Mouse (Mus musculus) thymus, postnatal 14 days (tissue): ENCODE results near the gene Ncmap.

Experiments
- DNase-seq: peaks from one replicate; pipeline ENCODE4 v3.0.0; 2021

Ncmap gene

DNA sequence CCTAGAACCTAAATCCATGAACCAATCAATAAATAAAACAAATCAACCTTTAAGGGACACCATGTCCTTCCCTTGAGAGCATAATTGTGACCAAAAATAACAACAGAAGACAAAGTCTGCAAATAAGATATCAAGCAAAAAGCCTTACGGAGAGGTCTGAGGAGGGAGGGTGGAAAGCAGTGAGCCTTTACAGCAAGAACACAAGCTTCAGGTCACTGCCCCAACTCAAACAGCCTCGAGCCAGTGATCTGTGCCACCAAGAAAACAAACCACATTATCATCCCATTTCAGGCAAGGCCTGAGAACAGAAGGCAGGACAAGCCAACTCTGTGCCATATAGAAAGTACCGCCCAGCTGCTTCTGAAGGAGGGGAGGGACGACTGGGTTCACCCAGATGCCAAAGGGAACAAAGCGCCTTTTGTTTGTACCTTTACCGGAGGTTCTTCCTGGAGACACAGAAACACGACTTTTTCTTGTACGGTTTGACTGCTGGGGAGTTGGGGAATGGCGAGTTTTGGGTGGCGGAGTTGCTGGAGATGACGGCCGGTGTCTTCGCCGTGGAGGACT, 60.6 kb downstream of the Ncmap start:
- DNase-seq: no peak

DNA sequence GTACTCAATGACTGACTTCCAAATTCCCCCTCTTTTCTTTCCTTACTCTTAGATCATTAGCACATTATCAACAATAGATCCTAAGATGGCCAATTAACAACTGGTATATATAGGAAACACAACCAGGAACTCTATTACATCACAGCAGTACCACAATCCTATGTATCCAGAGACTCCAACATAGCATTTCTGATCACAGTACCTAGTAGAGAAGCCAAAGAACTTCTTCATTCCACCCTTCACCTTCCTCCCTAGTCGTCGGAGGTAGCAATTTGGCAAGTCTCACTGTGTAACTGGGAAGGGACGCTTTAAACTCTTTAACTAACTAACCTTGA, 62.0 kb downstream of the Ncmap start:
- DNase-seq: no peak

DNA sequence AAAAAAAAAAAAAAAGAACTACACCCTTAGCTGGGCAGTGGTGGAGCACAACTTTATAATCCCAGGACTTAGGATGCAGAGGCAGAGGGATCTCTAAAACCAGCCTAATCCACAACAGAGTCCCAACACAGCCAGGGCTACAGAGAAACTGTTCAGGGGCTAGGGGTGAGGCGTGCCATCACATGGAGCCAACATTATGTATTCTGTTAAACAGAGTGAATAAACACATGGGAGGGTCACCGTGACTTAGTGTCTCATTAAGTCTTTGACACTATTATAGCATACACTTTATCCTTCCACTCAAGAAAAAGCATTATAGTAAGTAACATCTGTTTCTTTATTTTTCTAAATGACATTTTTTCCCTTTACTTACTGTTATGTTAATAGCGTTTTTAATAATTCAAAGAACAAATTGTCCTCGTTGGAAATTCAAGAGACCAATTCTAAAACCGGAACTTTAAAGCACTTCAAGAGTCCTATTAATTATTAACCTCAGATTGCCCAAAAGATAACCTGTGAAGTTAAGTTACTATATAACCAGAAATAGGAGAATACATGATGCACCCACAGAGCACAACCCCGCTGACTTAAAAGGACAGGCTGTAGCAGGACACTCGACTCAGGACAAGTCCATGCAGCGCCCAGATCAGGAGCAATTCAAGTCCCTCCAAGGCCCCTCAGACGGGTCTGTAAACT, 62.6 kb downstream of the Ncmap start:
- DNase-seq: no peak

DNA sequence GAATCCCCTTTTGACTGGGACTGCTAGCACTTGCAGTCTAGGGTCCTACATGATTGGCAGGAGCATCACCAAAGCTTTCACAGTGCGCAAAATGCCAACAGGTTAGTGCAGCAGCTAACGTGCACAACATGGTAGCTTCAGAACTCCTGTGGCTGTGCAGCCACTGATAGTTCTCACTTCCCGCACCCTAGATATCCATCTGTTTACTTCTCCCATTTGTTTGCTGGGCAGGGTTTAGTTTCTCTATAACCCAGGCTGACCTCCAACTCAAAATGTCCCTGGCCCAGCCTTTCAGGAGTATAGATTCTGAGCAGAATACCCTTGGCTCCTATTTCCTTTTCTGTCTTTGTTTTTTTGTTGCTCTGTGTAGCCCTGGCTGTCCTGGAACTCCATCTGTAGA, 71.6 kb downstream of the Ncmap start:
- no peak for DNase-seq

DNA sequence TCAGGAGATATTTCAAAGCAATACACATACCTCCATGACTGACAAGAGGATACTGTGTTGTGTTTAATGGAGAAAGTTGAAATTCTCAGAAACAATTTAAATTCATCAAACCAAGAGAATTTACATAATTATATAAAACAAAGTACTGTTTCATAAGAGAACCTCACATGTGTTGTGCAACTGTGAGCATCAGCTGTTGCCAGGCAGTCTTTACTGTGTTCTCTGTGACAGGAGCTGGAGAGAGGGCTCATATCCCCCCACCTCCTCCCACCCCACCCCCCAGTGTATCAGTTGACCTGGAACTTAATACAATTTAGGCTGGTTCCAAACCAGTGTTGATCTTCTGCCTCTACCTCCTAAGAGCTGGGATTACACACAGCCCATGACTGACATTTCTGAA, 72.0 kb downstream of the Ncmap start:
- DNase-seq: no peak

DNA sequence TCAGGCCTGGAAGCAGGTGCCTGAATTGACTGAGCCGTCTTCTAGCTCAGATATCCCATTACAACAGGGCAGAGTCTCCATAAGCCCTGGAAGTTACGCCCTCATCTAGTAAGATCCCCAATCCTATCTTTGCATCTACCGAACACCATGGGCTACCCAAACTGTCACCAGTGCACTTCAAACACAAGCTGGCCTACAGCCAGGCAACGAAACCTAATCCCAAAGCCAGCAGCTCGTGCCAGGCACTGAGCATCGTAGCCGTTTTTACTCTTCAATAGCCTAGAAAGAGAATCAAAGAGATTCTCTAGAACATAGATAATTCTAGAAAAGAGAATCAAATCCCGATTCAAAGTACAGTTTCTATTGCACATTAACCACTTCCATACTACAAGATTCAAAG, 75.0 kb downstream of the Ncmap start:
- DNase-seq: no peak
